Mouse (Mus musculus) urinary bladder, postnatal 4 days (tissue): Measurements from ENCODE around the gene Camk2g.
"Not testable (repeated sequence)": the region's sequence is repeated elsewhere in the genome, so short reads cannot be mapped to it uniquely, and the experiment has no call there.

Source experiments
- DNase-seq, 2 experiments: peaks; one replicate each; pipeline ENCODE4 v3.0.0; 2021 to 2022; ENCODE audit warnings: low spot score in 2 of 2

Gene Camk2g

DNA sequence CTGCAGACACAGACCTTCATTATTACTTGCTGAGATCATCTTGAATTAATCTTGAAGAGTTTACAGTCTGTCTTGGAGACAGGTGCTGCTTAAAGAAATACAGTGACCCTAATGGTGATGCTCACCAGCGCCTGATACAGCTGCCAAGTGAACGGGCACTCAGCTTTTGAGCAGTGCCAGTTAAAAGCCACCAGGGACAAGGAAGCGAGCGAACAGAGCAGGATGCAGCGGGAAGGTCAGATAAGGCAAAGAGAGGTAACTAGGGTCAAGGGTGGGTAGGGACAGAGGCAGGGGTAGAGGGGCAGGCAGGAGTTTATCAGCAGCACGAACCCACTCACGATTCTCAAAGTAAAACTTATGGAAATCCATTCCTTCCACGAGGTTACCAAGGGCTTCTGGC lies 55.4 kb downstream of the Camk2g start:
- no peak for DNase-seq

- DNase-seq = peak; percentile 52 to 68
Measured at GRCm38 (mm10) chr14:20737306-20737705, 56.6 kb downstream of the Camk2g start.

DNA sequence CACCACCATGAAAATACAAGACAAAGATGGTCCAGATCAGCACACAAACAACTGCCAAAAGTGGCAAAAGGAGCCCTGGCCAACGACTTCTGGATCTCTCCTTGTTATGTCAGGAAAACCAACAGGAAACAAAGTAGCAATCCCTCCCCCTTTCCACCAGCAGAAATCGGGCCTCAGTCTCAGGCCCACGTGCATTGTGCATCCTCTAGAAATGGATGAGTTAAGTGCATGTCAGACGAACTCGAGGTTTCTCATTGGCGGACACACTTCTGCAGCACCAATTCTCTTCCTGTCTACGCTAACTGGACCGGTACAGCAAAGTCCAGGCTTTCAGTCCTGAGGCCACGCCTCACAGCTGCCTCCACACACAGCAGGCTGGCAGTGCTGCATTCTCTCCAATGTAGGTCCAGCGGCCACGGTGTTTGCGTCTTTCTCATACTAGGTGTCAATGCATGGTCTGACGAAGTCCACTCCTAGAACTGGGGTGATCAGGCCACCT lies 57.9 kb downstream of the Camk2g start:
- DNase-seq = no peak

DNA sequence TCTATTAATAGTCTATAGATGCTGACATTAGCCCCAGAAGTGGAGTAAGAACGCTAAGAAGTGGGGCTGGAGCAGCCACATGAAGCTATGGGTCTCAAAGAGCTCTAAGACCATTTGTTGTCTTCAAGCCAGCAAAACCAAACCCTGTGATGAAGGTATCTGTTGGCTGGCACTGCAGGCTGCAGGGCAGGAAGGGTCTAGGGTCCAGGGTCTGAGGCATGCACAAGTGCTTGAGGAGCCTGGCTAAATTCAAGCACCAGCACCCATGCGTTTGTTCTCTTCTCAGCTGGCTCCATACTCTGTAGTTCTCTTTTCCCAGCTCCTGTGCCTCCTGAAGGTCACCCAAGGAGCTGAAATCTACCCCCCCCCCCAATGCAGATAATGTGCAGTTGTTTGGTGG lies 58.8 kb downstream of the Camk2g start:
- no peak for DNase-seq

DNA sequence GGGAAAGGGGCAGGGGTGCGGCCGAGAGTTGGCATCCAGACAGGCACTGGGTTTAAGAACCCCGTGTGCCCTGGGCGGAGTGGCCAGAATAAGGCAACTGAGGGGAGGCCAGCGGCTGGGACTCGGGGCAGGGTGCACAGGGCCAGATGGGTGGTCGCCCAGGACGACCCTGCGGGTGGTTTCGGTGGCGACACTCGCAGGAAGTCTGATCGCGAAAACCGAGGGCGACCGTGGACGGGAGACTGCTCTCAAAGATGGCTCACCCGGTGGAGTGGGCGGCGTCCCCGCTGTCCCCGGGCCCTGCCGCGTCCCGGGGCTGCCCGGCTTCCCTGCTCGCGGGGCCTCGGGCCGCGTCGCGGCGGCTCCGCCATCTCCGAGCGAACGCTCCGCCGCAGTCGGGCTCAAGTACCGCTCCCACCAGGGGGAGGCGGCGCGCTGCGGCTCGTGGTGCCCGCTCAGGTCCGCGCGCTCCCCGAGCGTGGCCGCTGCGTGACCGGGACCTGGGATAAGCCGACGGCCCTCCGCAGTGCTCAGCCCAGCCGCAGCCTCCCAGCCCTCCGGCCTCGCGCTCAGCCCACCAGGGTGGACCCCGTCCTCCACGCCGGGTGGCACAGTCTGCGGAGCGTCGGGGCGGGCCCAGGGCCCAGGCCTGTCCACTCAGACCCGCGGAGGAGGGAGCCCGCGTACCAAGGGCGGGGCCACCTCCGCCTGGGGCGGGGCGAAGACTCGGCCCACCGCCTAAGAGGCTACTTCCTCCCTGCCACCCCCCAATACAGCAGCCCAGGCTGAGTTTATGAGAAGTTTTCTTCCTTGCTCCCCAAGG lies 59.7 kb downstream of the Camk2g start, which contains the start of gene Ndst2:
Gene Ndst2 (minus strand): TSS at position 611 of the 823 bp plus-strand sequence.
- DNase-seq = peak; percentile 85 to 88

DNA sequence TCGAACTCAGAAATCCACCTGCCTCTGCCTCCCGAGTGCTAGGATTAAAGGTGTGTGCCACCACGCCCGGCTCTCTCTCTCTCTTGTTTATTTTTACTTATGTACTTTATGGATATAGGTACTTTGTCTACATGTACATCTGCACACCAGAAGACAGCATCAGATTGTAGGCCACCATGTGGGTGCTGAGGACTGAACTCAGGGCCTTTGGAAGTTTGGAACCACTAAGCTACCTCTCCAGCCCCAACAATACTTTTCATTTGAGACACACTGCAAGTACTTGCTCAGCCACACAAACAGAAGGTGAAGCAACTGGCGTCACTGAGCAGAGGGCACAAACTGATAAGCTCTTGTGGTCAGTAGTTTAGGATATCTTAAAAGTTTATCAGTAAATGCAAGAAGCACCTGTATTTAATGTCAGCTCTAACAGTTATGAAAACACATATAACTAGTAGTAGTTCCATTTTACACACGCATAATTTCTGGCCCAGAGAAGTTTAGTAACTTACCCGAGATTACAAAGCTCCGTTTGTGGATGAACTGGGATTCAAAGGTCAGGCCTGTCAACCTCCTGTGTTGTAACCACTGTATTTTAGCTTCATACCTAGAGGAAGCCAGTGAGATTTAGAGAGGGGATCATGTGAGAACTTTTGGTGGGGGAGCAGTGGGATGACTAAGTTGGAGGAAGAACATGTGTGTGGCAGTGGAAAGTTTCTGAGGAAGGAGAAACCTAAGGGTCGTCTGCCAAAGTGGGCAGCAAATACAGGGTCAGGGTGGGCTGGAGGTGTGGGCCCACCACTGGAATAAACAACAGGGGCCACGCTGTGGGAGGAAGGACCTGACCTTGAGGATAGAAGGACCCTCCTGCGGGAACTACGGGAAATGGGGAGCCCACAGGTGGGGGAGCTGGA lies 60.6 kb downstream of the Camk2g start:
- no peak for DNase-seq

- no peak for DNase-seq
Measured at GRCm38 (mm10) chr14:20730853-20731602, 62.9 kb downstream of the Camk2g start.

DNA sequence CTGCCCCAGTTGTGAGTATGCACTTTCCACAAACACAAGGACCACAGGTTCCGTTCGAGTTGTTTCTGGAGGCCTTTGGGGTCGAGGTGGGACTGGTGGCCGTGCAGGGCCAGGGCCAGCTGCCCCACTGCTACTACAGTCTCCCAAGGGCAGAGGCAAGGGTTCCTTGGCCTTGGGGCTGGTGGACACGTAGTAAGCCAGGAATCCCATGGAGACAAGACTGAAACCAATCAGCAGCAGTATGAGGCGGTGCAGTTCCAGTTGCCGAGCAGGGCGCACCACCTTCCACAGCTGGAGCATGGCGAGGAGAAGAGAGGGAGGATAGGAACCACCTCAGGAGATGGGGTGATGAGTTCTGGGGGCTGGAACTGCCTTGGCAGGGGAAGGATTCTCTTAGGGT lies 64.0 kb downstream of the Camk2g start:
- no peak for DNase-seq

DNA sequence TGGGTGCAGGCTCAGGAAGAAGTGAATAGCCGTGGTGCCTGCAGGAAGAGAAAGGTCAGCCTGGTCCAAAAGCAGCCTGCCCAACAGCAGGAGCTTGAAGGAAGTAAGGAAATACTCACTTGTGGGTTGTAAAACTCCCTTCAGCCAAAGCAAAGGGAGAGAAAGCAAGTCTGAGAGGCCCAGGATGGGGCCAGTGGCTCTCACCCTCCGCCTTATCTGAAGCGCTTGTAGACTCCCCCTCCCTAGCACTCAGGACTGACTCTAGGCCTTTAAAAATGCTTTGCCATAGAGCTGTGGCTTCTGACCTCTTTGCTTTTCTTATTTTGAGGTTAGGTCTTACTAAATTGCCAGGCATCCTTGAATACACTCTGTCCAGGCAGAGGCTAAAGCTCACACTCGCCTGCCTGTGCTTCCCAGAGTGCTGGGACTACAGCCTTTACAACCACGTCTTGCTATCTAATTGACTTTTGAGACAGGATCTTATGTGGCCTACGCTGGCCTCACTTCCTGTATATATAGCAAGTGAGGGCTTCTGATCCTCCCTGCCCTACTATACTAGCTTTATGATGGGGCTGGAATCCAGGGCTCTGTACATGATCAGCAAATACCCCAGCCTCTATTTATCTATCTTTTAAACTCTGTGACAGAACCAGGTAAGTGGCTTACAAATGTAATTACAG lies 68.1 kb downstream of the Camk2g start:
- DNase-seq = no peak

GRCm38 (mm10) chr14:20724043-20724442 lies 69.8 kb downstream of the Camk2g start:
- peak in 1 of 2 experiments; percentile 76 for DNase-seq

GRCm38 (mm10) chr14:20723006-20723405 lies 70.9 kb downstream of the Camk2g start:
- DNase-seq = no peak

GRCm38 (mm10) chr14:20721371-20721770 lies 72.5 kb downstream of the Camk2g start:
- DNase-seq = no peak

DNA sequence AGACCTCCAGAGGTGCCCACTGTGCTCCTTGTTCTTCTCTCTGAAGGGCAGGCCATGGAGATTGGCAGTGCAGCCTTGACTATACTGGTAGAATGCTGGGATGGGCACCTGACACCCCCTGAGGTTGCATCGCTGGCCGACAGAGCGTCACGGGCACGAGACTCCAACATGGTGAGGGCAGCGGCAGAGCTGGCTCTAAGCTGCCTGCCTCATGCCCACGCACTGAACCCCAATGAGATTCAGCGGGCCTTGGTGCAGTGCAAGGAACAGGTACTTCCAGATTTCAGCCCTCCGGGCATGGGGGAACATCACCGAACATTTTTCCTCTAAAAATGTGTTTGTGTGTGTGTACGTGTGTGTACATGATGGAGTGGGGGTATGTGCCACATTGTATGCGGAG lies 74.1 kb downstream of the Camk2g start:
- no peak for DNase-seq

DNA sequence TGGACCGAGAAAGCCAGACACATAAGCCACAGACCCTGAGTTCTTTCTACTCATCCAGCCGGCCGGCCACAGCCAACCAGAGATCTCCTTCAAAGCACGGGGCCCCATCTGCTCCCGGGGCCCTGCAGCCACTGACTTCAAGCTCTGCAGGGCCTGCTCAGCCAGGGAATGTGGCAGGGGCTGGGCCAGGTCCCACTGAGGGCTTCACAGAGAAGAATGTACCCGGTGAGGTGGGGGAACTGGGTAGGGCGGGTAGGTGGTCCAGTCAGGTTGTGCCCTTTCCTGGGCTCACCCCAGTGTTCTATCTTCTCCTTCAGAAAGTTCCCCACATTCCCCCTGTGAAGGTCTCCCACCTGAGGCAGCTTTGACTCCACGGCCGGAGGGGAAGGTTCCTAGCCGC lies 75.4 kb downstream of the Camk2g start:
- DNase-seq = no peak

- no peak for DNase-seq
Measured at GRCm38 (mm10) chr14:20713832-20714231, 80.1 kb downstream of the Camk2g start.

DNA sequence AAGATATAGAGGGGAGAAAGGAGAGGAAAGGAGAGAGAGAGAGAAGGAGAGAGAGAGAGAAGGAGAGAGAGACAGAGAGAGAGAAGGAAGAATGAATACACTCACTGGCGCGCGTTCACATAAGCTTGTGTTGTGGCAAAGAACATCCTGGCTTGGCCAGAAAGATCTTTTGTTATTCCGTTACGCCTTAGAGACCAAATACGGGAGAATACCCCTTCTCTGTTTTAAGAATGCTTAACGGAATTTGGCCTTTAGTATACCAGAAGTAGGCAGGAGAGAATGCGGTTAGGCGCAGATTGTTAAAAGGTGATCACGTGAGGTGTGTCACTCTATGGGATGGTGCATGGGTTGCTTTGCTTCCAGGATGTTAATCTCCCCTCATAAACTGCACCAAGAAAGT lies 85.6 kb downstream of the Camk2g start:
- no peak for DNase-seq

DNA sequence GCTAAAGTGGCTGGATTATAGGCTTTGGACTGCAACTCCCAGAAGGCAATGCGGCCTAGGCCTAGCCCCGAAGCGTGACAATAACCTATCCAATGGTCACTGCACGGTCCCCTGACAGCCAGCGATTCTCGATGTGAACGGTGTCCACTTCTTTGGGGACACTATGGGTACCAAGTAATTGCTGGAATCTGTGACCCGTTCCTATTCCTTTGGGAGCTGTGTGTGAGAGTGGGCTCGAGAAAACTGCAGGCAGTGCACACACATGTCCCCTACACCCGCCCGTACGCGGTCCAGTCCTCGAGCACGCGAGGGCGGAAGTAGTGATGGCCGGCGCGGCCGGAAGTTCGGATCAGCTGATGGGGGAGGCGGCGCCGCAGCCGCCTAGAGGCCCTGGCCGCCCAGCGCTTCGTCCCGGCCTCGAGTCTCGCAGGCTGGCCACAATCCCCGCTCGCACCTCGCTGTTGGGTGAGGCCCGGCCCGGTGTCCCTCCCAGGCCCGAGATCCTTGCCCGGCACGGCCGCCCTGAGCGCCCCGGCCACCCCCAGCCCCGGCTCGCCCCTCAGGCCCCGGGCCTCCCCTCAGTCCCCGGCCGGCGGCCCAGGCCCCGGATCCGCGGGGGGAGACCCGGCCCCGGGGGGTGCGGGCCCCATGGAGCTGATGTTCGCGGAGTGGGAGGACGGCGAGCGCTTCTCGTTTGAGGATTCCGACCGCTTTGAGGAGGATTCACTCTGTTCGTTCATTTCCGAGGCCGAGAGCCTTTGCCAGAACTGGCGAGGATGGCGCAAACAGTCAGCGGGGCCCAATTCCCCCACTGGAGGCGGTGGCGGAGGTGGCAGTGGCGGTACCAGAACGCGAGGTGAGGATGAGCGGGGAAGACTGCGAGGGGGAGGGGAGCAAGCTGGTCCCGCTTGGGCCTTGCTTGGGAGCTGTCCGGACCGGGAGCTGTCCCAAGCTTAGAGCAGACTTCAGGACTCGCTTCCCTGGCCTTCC lies 86.4 kb downstream of the Camk2g start, which contains the start of gene Zswim8:
Gene Zswim8 (plus strand): TSS at position 352 of the 990 bp plus-strand sequence.
- DNase-seq = peak; percentile 85 to 86

GRCm38 (mm10) chr14:20703461-20703860 lies 90.4 kb downstream of the Camk2g start:
- DNase-seq = not testable (repeated sequence)

DNA sequence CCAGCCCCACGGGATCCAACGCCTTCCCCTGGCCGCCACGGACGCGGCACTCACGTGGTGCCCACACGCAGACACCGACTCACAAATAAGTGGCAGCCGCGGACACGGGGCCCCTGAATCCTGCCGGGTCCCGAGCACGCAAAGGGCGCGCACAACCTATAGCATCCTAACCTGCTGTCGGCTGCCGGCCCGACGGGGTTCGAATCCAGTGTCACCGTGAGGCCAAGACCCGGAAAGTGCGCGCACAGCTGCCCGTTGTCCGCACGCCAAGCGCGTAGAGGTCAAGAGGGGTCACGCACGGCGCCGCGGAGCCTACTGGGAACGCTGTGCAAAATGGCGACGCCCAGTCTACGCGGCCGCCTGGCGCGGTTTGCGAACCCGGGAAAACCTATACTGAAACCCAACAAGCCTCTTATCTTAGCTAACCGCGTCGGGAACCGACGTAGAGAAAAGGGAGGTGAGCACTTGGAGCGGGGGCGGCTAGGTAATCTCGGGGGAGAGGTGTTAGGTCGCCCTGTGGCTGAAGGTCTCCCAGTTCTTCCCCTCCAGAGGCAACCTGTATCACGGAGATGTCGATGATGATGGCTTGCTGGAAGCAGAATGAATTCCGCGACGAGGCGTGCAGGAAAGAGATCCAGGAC lies 91.0 kb downstream of the Camk2g start, which contains the start of gene Chchd1:
Gene Chchd1 (plus strand): TSS at position 266 of the 641 bp plus-strand sequence.
- DNase-seq = peak; percentile 87 to 92
